Mouse (Mus musculus) neural tube, embryonic 13.5 days (tissue): ENCODE measurements around the gene Sipa1l1. TPM values are rescaled to one million over a fixed set of nuclear protein-coding genes. Genes with fewer than 3 reads are reported as not detected.

Experiments
- ATAC-seq: fragments of 200-750 bp; cut with Nextera tagmentation; 2 replicates; pipeline ENCODE4 v1.8.0; 2017; ENCODE audit warnings: low read depth, mild to moderate bottlenecking, moderate TSS enrichment, moderate library complexity
- H3K27ac ChIP-seq: fragments of 300-500 bp; sonication (generic); replicated peaks from 2 replicates; pipeline ENCODE4 v1.5.1; 2015; ENCODE audit warnings: moderate library complexity, mild to moderate bottlenecking, inconsistent platforms
- H3K27me3 ChIP-seq: fragments of 300-500 bp; sonication (generic); 2 replicates; pipeline ENCODE4 v1.6.1; 2015; ENCODE audit warnings: mild to moderate bottlenecking, inconsistent platforms
- H3K36me3 ChIP-seq: fragments of 300-500 bp; sonication (generic); 2 replicates; pipeline ENCODE4 v1.6.1; 2015; ENCODE audit warnings: mild to moderate bottlenecking, inconsistent platforms
- H3K4me1 ChIP-seq: fragments of 300-500 bp; sonication (generic); replicated peaks from 2 replicates; pipeline ENCODE4 v1.6.1; 2015; ENCODE audit warnings: inconsistent platforms
- H3K4me2 ChIP-seq: fragments of 300-500 bp; sonication (generic); 2 replicates; pipeline ENCODE4 v1.6.1; 2015; ENCODE audit warnings: inconsistent platforms, mild to moderate bottlenecking, moderate library complexity
- H3K4me3 ChIP-seq: fragments of 300-500 bp; sonication (generic); 2 replicates; pipeline ENCODE4 v1.5.1; 2015; ENCODE audit warnings: mild to moderate bottlenecking, inconsistent platforms
- H3K9ac ChIP-seq: fragments of 300-500 bp; sonication (generic); 2 replicates; pipeline ENCODE4 v1.6.1; 2015; ENCODE audit warnings: moderate library complexity, mild to moderate bottlenecking, inconsistent platforms
- H3K9me3 ChIP-seq: fragments of 300-500 bp; sonication (generic); 2 replicates; pipeline ENCODE4 v1.6.1; 2016; ENCODE audit warnings: inconsistent platforms
- whole genome bisulfite sequencing: fragments of 180-500 bp; shearing (Covaris S2); methylation state at CpG from one replicate; pipeline ENCODE4 v1.1.7; 2015; 5-methylcytosine and 5-hydroxymethylcytosine counted together
- polyA plus RNA-seq: library from polyadenylated mRNA; unstranded; fragments of >200 nt; fragmentation: Nextera tagmentation; extraction: Ambion mirVana; gene quantifications from 2 replicates; pipeline ENCODE4 v1.2.1, GENCODE M21; 2015

The Sipa1l1 gene
- polyA plus RNA-seq, 1 experiment from 2014 or later = 11.6 TPM

- H3K36me3 ChIP-seq = no peaks in the 10 kb centered on the region
- no peak overlapping the region for H3K27ac ChIP-seq
- H3K9me3 ChIP-seq = no peaks in the 10 kb centered on the region
- no peaks in the 10 kb centered on the region for H3K27me3 ChIP-seq
- peaks cover 17% of the 10 kb centered on the region for H3K4me1 ChIP-seq
- 19% methylated on average over 7 of the region's 7 CpGs for WGBS
- no peak overlapping the region for H3K4me3 ChIP-seq
- H3K4me2 ChIP-seq = no peak overlapping the region
- no peak for ATAC-seq
- H3K9ac ChIP-seq = no peak overlapping the region
These were observed 27.6 kb downstream of the Sipa1l1 start for GRCm38 (mm10) chr12:82196615-82197146.

GRCm38 (mm10) chr12:82197207-82197606 lies 28.1 kb downstream of the Sipa1l1 start:
- ATAC-seq = no peak
- WGBS = 67% methylated on average over 2 of the region's 2 CpGs
- no peak overlapping the region for H3K9ac ChIP-seq
- no peaks in the 10 kb centered on the region for H3K9me3 ChIP-seq
- H3K27me3 ChIP-seq = no peaks in the 10 kb centered on the region
- no peak overlapping the region for H3K27ac ChIP-seq
- H3K4me2 ChIP-seq = no peak overlapping the region
- H3K36me3 ChIP-seq = no peaks in the 10 kb centered on the region
- no peak overlapping the region for H3K4me3 ChIP-seq
- H3K4me1 ChIP-seq = peaks cover 17% of the 10 kb centered on the region

GRCm38 (mm10) chr12:82199286-82199685 lies 30.2 kb downstream of the Sipa1l1 start:
- WGBS = 91% methylated on average over 6 of the region's 6 CpGs
- Histone ChIP-seq H3K4me3 (no peak overlapping the region), H3K9me3 (no peaks in the 10 kb centered on the region), H3K4me1 (peaks cover 13% of the 10 kb centered on the region), H3K4me2 (no peak overlapping the region), H3K9ac (no peak overlapping the region), H3K36me3 (no peaks in the 10 kb centered on the region), H3K27me3 (no peaks in the 10 kb centered on the region), H3K27ac (no peak overlapping the region)
- ATAC-seq = no peak

- Histone ChIP-seq H3K4me1 (no peaks in the 10 kb centered on the region), H3K4me3 (no peak overlapping the region), H3K27ac (no peak overlapping the region), H3K4me2 (no peak overlapping the region), H3K27me3 (no peaks in the 10 kb centered on the region), H3K9ac (no peak overlapping the region), H3K9me3 (no peaks in the 10 kb centered on the region), H3K36me3 (no peaks in the 10 kb centered on the region)
- WGBS = 92% methylated on average over 6 of the region's 6 CpGs
- ATAC-seq = no peak
These were observed 35.0 kb downstream of the Sipa1l1 start for GRCm38 (mm10) chr12:82204106-82204505.

- H3K4me3 ChIP-seq = no peak overlapping the region
- no peaks in the 10 kb centered on the region for H3K27me3 ChIP-seq
- H3K36me3 ChIP-seq = no peaks in the 10 kb centered on the region
- WGBS = 81% methylated on average over 8 of the region's 8 CpGs
- H3K9me3 ChIP-seq = no peaks in the 10 kb centered on the region
- no peak overlapping the region for H3K9ac ChIP-seq
- no peak overlapping the region for H3K27ac ChIP-seq
- ATAC-seq = no peak
- H3K4me2 ChIP-seq = no peak overlapping the region
- H3K4me1 ChIP-seq = no peaks in the 10 kb centered on the region
These were observed 37.9 kb downstream of the Sipa1l1 start for GRCm38 (mm10) chr12:82206857-82207647.

- 89% methylated on average over 3 of the region's 3 CpGs for WGBS
- Histone ChIP-seq H3K9me3 (no peaks in the 10 kb centered on the region), H3K27me3 (no peaks in the 10 kb centered on the region), H3K9ac (no peak overlapping the region), H3K4me3 (no peak overlapping the region), H3K4me2 (no peak overlapping the region), H3K36me3 (no peaks in the 10 kb centered on the region), H3K4me1 (no peaks in the 10 kb centered on the region), H3K27ac (no peak overlapping the region)
- ATAC-seq = no peak
These were observed 38.9 kb downstream of the Sipa1l1 start for GRCm38 (mm10) chr12:82208046-82208445.

GRCm38 (mm10) chr12:82208611-82209010 lies 39.5 kb downstream of the Sipa1l1 start:
- Histone ChIP-seq H3K4me2 (no peak overlapping the region), H3K4me3 (no peak overlapping the region), H3K27me3 (no peaks in the 10 kb centered on the region), H3K27ac (no peak overlapping the region), H3K9ac (no peak overlapping the region), H3K4me1 (no peaks in the 10 kb centered on the region), H3K36me3 (no peaks in the 10 kb centered on the region), H3K9me3 (no peaks in the 10 kb centered on the region)
- 89% methylated on average over 4 of the region's 4 CpGs for WGBS
- ATAC-seq = no peak

GRCm38 (mm10) chr12:82209753-82210152 lies 40.6 kb downstream of the Sipa1l1 start:
- Histone ChIP-seq H3K9ac (no peak overlapping the region), H3K36me3 (no peaks in the 10 kb centered on the region), H3K4me2 (no peak overlapping the region), H3K4me3 (no peak overlapping the region), H3K27ac (no peak overlapping the region), H3K4me1 (no peaks in the 10 kb centered on the region), H3K27me3 (no peaks in the 10 kb centered on the region), H3K9me3 (no peaks in the 10 kb centered on the region)
- WGBS = 71% methylated on average over 2 of the region's 2 CpGs
- ATAC-seq = no peak

GRCm38 (mm10) chr12:82213056-82213455 lies 43.9 kb downstream of the Sipa1l1 start:
- no peaks in the 10 kb centered on the region for H3K4me1 ChIP-seq
- H3K9me3 ChIP-seq = no peaks in the 10 kb centered on the region
- no peaks in the 10 kb centered on the region for H3K27me3 ChIP-seq
- WGBS = 80% methylated on average over 2 of the region's 2 CpGs
- H3K4me3 ChIP-seq = no peak overlapping the region
- no peaks in the 10 kb centered on the region for H3K36me3 ChIP-seq
- ATAC-seq = no peak
- no peak overlapping the region for H3K4me2 ChIP-seq
- H3K9ac ChIP-seq = no peak overlapping the region
- no peak overlapping the region for H3K27ac ChIP-seq

- 86% methylated on average over 5 of the region's 5 CpGs for WGBS
- H3K27me3 ChIP-seq = no peaks in the 10 kb centered on the region
- no peaks in the 10 kb centered on the region for H3K9me3 ChIP-seq
- no peaks in the 10 kb centered on the region for H3K4me1 ChIP-seq
- H3K27ac ChIP-seq = no peak overlapping the region
- no peak overlapping the region for H3K4me2 ChIP-seq
- H3K9ac ChIP-seq = no peak overlapping the region
- no peak for ATAC-seq
- no peaks in the 10 kb centered on the region for H3K36me3 ChIP-seq
- H3K4me3 ChIP-seq = no peak overlapping the region
These were observed 45.8 kb downstream of the Sipa1l1 start for GRCm38 (mm10) chr12:82214916-82215315.

GRCm38 (mm10) chr12:82216801-82217553 lies 47.9 kb downstream of the Sipa1l1 start:
- no peaks in the 10 kb centered on the region for H3K4me1 ChIP-seq
- H3K4me2 ChIP-seq = no peak overlapping the region

GRCm38 (mm10) chr12:82218201-82218600 lies 49.1 kb downstream of the Sipa1l1 start:
- H3K27me3 ChIP-seq = no peaks in the 10 kb centered on the region
- no peak overlapping the region for H3K9ac ChIP-seq
- H3K9me3 ChIP-seq = no peaks in the 10 kb centered on the region
- H3K4me1 ChIP-seq = no peaks in the 10 kb centered on the region
- no peaks in the 10 kb centered on the region for H3K36me3 ChIP-seq
- H3K27ac ChIP-seq = no peak overlapping the region
- H3K4me3 ChIP-seq = no peak overlapping the region
- WGBS = 92% methylated on average over 7 of the region's 7 CpGs
- H3K4me2 ChIP-seq = no peak overlapping the region
- no peak for ATAC-seq

More at GRCm38 (mm10) chr12:82216801-82217553, 47.9 kb downstream of the Sipa1l1 start:
- Histone ChIP-seq H3K27me3 (no peaks in the 10 kb centered on the region), H3K9me3 (no peaks in the 10 kb centered on the region), H3K4me3 (no peak overlapping the region), H3K9ac (no peak overlapping the region), H3K27ac (no peak overlapping the region), H3K36me3 (no peaks in the 10 kb centered on the region)
- no peak for ATAC-seq
- WGBS = 76% methylated on average over 6 of the region's 6 CpGs
